Mouse (Mus musculus): Measurements from ENCODE around the gene Znrd1as.

Gene Znrd1as

DNA sequence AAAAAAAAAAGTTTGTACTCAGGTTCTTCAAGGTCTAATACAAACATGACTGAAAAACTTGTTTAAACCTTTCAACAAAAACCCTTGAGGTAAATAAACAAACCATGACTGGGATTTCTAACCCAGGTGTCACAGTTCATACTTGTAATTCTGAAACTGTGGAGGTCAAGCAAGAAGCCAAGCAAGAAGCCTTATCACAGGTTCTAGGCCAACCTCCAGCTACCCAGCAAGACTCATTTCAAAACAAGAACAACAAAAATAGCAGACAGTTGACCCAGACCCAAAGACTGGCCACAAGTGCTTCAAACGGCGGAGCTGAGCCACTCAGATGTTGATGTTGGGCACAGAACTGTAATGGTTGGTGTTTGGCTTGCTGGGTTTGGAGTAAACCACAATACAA is 36.1 kb downstream of the Znrd1as start:
- intact Hi-C loops (cut with DNase I): no loop called here

- intact Hi-C loops (cut with DNase I): loop anchor here (5.0 kb wide), 2 partner anchors 52 to 98 kb away; partner anchors contain the start of genes Gabbr1 and Trim31
These were observed 37.1 kb downstream of the Znrd1as start for GRCm38 (mm10) chr17:36995448-36995847.

- intact Hi-C loops (cut with DNase I): loop anchor here (2.0 to 5.0 kb wide), 3 partner anchors 50 to 100 kb away; partner anchors contain the start of genes Gabbr1 and Trim31
These were observed 38.8 kb downstream of the Znrd1as start for GRCm38 (mm10) chr17:36997033-36997735.

DNA sequence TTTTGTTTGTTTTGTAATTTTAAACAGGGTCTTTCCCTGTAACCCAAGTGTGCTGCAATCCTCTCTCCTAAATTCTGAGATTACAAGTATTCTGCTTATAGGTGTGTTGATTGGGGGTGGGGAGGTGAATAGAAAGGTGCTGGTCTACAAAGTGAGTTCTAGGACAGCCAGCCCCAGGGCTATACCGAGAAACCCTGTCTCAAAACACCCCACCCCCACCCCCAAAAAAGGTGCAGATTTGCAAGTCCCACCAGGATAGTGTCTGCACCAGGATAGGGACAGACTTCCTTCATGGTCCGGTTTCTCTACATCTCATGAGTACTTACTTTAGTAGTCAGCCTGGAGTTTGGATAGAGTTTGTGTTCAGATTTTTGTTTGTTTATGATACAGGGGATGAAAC is 40.1 kb downstream of the Znrd1as start:
- intact Hi-C loops (cut with DNase I): loop anchor here (5.0 kb wide), 2 partner anchors 49 to 101 kb away; partner anchors contain the start of genes Gabbr1 and Trim31

DNA sequence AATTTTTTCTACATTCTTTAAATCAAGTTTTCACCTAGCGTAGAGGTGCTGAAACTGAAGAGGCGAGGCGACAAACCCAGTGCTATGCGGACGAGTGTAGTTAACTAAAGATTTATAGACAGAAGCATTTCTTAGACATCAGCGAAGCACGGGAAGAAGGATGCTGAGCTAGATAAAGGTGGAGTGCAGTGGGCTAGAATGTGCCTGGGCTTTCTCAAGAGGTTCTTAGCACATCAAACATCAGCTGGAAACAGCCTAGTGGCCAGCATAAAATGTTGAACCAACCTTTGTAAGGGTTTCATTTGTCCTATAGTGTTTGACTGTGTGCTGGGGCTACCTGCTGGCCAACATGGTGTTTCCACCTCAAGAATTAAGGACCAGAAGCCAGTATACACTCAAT is 42.5 kb downstream of the Znrd1as start, which contains the start of gene Zfp57:
TSS of gene Zfp57 (plus strand) at position 301 of the 400 bp plus-strand sequence.
- intact Hi-C loops (cut with DNase I): loop anchor here (5.0 kb wide), 1 partner anchor 39 kb away; no protein-coding TSS in a partner anchor

GRCm38 (mm10) chr17:37002364-37003330 is 44.3 kb downstream of the Znrd1as start:
- intact Hi-C loops (cut with DNase I): loop anchor here (5.0 kb wide), 1 partner anchor 40 kb away; no protein-coding TSS in a partner anchor

DNA sequence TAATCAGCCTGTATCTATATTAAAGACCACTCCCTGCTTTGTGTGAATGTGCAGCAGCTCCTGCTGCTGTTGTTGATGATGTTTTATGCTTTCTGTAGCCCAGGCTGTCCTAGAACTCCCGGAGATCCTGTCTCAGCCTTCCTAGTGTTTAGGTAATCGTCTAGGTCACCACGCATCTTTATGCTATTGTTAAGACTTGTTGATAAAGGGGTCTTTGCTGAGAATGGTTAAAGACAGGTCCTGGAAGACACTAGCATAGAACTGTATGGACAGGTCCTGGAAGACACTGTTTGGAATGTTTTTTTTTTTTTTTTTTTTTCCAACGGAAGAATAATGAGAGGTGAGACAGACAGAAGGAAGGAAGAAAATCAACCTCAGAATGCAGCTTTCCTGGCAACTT is 45.0 kb downstream of the Znrd1as start:
- intact Hi-C loops (cut with DNase I): loop anchor here (5.0 kb wide), 1 partner anchor 41 kb away; no protein-coding TSS in a partner anchor

DNA sequence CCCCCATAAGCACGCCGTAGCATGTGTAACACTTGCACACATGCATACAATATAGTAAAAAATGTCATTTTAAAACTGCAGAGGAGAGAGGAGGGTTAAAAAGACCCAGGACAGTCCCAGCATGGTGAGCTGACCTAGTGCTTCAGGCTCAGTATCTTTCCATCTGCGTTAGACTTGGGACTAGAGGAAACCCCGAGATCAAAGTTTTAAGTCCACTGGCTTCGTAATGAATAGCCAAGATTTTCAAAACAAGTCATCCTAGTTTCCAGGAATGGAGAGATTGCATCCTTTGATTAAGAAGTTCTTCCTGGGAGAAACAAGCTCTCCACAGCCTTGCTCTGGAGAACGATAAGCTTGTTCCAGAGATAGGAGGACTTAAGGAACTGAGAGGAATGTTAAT is 49.8 kb downstream of the Znrd1as start:
- intact Hi-C loops (cut with DNase I): loop anchor here (5.0 kb wide), 1 partner anchor 34 kb away; no protein-coding TSS in a partner anchor

DNA sequence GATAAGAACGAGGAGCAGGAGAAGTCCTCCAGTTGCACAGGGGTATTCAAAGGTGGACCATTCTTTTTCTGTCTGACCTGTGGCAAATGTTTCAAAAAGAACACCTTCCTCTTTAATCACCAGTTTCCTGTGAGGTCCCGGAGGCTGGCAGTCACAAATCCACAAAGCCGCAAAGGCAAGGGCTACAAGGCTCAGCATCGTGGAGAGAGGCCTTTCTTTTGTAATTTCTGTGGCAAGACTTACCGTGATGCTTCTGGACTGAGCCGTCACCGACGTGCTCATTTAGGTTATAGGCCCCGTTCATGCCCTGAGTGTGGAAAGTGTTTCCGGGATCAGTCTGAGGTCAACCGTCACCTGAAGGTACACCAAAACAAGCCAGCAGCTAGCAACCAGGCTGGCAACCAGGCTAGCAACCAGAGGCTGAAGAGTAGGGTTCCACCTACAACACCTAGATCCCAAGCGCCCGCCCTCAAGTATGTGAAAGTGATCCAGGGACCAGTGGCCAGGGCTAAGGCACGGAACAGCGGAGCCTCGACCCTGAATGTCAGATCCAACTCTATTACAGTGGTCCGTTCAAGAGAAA is 51.2 kb downstream of the Znrd1as start:
- intact Hi-C loops (cut with DNase I): loop anchor here (5.0 kb wide), 1 partner anchor 33 kb away; no protein-coding TSS in a partner anchor

- intact Hi-C loops (cut with DNase I): no loop called here
These were observed 53.3 kb downstream of the Znrd1as start for GRCm38 (mm10) chr17:37011719-37012118.

GRCm38 (mm10) chr17:37012141-37012540 is 53.7 kb downstream of the Znrd1as start:
- intact Hi-C loops (cut with DNase I): no loop called here
